19 mouse cellular contexts compared by ENCODE assay signal in genomic region chr10:62555705-62556557, GRCm38 (mm10). TPM values are rescaled to one million over a fixed set of nuclear protein-coding genes. Genes with fewer than 3 reads are reported as not detected.
DNase-seq lines count a peak whose midpoint lies in the region; TF ChIP-seq lines count a peak whose summit lies in the region.
"Had no signal": no experiment of that assay in that cellular context is flagged by ENCODE, and none has a peak within 500 bp of the region (broad histone marks: within the 10 kb centered on the region; RNA-seq: fewer than 3 reads in every experiment).

No protein-coding gene starts in this region.

- intact Hi-C loops in heart, postnatal 10 days (cut with DNase I) = no loop called here

- peaks cover 36% of the 10 kb centered on the region for H3K4me1 ChIP-seq in bone marrow macrophage, adult 2 months (ENCODE audit: control insufficient read depth, insufficient read depth, low read length)
- H3K4me1 ChIP-seq: embryonic facial prominence, embryonic 15.5 days; limb, embryonic 12.5 days; midbrain, embryonic 13.5 days had no signal

- TF ChIP-seq CTCF in layer of hippocampus, adult 2 months (conservative IDR thresholded peaks at IDR 0.05) = peak; percentile 30
- TF ChIP-seq CTCF in bone marrow macrophage, adult 2 months (IDR thresholded peaks at IDR 0.05; ENCODE audit: low read depth, low read length) = no peak

- TF ChIP-seq POLR2A in bone marrow macrophage, adult 2 months (IDR thresholded peaks at IDR 0.05; ENCODE audit: borderline replicate concordance, low read depth, low read length) = no peak

- 0 out of 2 replicates have a peak, but pooled peaks cover 3% of the 10 kb centered on the region for H3K36me3 ChIP-seq in splenic B cell, adult 2 months (ENCODE audit: control insufficient read depth, insufficient read depth, low read length, poor library complexity, severe bottlenecking)

- H3K27me3 ChIP-seq in splenic B cell, adult 2 months (ENCODE audit: control insufficient read depth, insufficient read depth, low read length, poor library complexity, severe bottlenecking) = no peaks in the 10 kb centered on the region
- H3K27me3 ChIP-seq: embryonic facial prominence, embryonic 15.5 days; limb, embryonic 12.5 days; liver, embryonic 15.5 days; midbrain, embryonic 13.5 days; Patski had no signal

- no peak overlapping the region for H3K4me3 ChIP-seq in layer of hippocampus, adult 2 months
- no peak overlapping the region for H3K4me3 ChIP-seq in bone marrow macrophage, adult 2 months (ENCODE audit: insufficient read depth, low read length)
- H3K4me3 ChIP-seq: embryonic facial prominence, embryonic 15.5 days; limb, embryonic 12.5 days; liver, embryonic 15.5 days; midbrain, embryonic 13.5 days had no signal

- H3K27ac ChIP-seq in layer of hippocampus, adult 2 months = no peak overlapping the region
- peak overlapping the region; percentile 55 for H3K27ac ChIP-seq in bone marrow macrophage, adult 2 months (ENCODE audit: insufficient read depth, low read depth, low read length)
- H3K27ac ChIP-seq: embryonic facial prominence, embryonic 15.5 days; limb, embryonic 12.5 days; liver, embryonic 15.5 days; midbrain, embryonic 13.5 days had no signal

- no peak for DNase-seq in layer of hippocampus, adult 2 months (ENCODE audit: low spot score in 2 of 2)
- no peak for DNase-seq in layer of hippocampus, postnatal 36 days
- DNase-seq in thymus, postnatal 25 days = peak; percentile 29
- no peak for DNase-seq in thymus, adult 18-20 months
- peak; percentile 47 for DNase-seq in splenic B cell, adult 2 months (ENCODE audit: low read depth, low spot score)
- DNase-seq in ovary, adult 18-20 months (ENCODE audit: low spot score) = no peak
- no peak for DNase-seq in heart, postnatal 10 days
- DNase-seq: adrenal gland, postnatal 25 days; cerebellum, adult 9-10 months; gastrocnemius, postnatal 36 days; heart, postnatal 36 days; kidney, postnatal 10 days; lung, postnatal 36 days had no signal

RNA-seq across cellular contexts. Expression of gene Kif1bp, which starts 22.3 kb away (rescaled TPM):
- total RNA-seq in layer of hippocampus, adult 2 months (2021) = 100 to 1,000 TPM; 214 to 216 TPM
- total RNA-seq in layer of hippocampus, postnatal 36 days (2021) = 100 to 1,000 TPM; 206 to 214 TPM
- polyA plus RNA-seq in bone marrow macrophage, adult 2 months (2012; ENCODE audit: insufficient read depth, insufficient read length, missing spikeins) = 36.9 and 40.0 TPM in 2 replicates
- total RNA-seq in heart, postnatal 10 days (2021) = 10 to 100 TPM; 36.0 to 36.5 TPM

RNA-seq across cellular contexts. Expression of gene Srgn, which starts 28.7 kb away (rescaled TPM):
- 1 to 10 TPM; 4.7 to 6.9 TPM for total RNA-seq in layer of hippocampus, adult 2 months (2021)
- 1 to 10 TPM; 8.4 to 8.5 TPM for total RNA-seq in layer of hippocampus, postnatal 36 days (2021)
- 253 and 281 TPM in 2 replicates for polyA plus RNA-seq in bone marrow macrophage, adult 2 months (2012; ENCODE audit: insufficient read depth, insufficient read length, missing spikeins)
- 10 to 100 TPM; 31.1 to 33.4 TPM for total RNA-seq in heart, postnatal 10 days (2021)
- polyA plus RNA-seq: Patski had no signal

RNA-seq across cellular contexts. Expression of gene Ddx21, which starts 46.1 kb away (rescaled TPM):
- 10 to 100 TPM; 20.3 to 25.5 TPM for total RNA-seq in layer of hippocampus, adult 2 months (2021)
- total RNA-seq in layer of hippocampus, postnatal 36 days (2021) = 10 to 100 TPM; 21.1 to 22.5 TPM
- 16.7 and 18.1 TPM in 2 replicates for polyA plus RNA-seq in bone marrow macrophage, adult 2 months (2012; ENCODE audit: insufficient read depth, insufficient read length, missing spikeins)
- total RNA-seq in heart, postnatal 10 days (2021) = 10 to 100 TPM; 36.6 to 38.2 TPM

Comparison
In these comparisons a context has a peak if more than half of its experiments do, and no peak if none do; other contexts are left out.
1. DNase-seq: peak in thymus, postnatal 25 days (single experiment) and splenic B cell, adult 2 months (single experiment); none in layer of hippocampus, adult 2 months (0 of 2), layer of hippocampus, postnatal 36 days (0 of 2), thymus, adult 18-20 months (0 of 2), ovary, adult 18-20 months (single experiment) and heart, postnatal 10 days (0 of 2).
2. RNA of gene Kif1bp, which starts 22.3 kb away (total RNA-seq): 214 to 216 TPM in layer of hippocampus, adult 2 months and 206 to 214 TPM in layer of hippocampus, postnatal 36 days; 36.0 to 36.5 TPM in heart, postnatal 10 days; every median in the first group is over 4 times any median in the second.